Mouse (Mus musculus): ENCODE measurements at regions not wholly inside any gene's neighbourhood (a gene's known extent, or its start where the extent isn't known, plus 50 kb on each side); places are given as distances from the start of the nearest gene placed in this dataset.

DNA sequence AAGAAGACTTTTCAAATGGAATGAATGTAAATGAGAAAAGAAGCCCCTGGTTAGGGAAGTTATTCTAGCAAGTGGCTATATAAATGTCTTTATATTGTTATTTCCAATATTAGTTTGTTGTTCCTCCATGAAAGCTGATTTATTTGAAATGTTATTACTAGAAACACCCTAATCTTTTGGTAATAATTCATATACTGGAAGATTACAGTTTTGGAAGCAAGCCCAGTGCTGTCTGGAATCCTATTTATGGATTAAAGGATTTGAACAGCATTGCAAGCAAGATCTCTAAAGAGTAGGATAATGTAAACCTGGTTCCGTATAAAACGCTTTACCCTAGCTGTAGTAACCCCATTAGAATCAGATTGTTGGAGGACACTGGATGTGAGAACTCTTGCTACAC, 96.8 kb upstream of the Plxna2 start:
- no peak for TF ChIP-seq GATA1 (IDR thresholded peaks at IDR 0.05; ENCODE audit: low read length)
- no peak for TF ChIP-seq TAL1 (IDR thresholded peaks at IDR 0.05; ENCODE audit: low read length)
